Mouse (Mus musculus) heart, embryonic 11.5 days (tissue): ENCODE measurements around the gene Prr12. TPM values are rescaled to one million over a fixed set of nuclear protein-coding genes. Genes with fewer than 3 reads are reported as not detected.
"Not testable (repeated sequence)": the region's sequence is repeated elsewhere in the genome, so short reads cannot be mapped to it uniquely, and the experiment has no call there.

Experiments
- ATAC-seq: fragments of 200-750 bp; cut with Nextera tagmentation; replicated peaks from 2 replicates; pipeline ENCODE4 v1.8.0; 2017; ENCODE audit warnings: moderate library complexity; ENCODE audit not compliant: insufficient number of reproducible peaks, low FRiP score, low TSS enrichment
- H3K27ac ChIP-seq: fragments of 300-500 bp; sonication (generic); 2 replicates; pipeline ENCODE4 v1.5.1; 2014; ENCODE audit warnings: mild to moderate bottlenecking, low read depth, low read length
- H3K27me3 ChIP-seq: fragments of 300-500 bp; sonication (generic); 2 replicates; pipeline ENCODE4 v1.6.1; 2014; ENCODE audit warnings: mild to moderate bottlenecking, low read length, mixed read lengths; ENCODE audit not compliant: control insufficient read depth, insufficient read depth
- H3K36me3 ChIP-seq: fragments of 300-500 bp; sonication (generic); 2 replicates; pipeline ENCODE4 v1.6.1; 2014; ENCODE audit warnings: mild to moderate bottlenecking, low read length, moderate library complexity, mixed read lengths; ENCODE audit not compliant: control insufficient read depth, insufficient read depth
- H3K4me1 ChIP-seq: fragments of 300-500 bp; sonication (generic); 2 replicates; pipeline ENCODE4 v1.6.1; 2014; ENCODE audit warnings: low read length; ENCODE audit not compliant: control insufficient read depth, insufficient read depth
- H3K4me2 ChIP-seq: fragments of 300-500 bp; sonication (generic); 2 replicates; pipeline ENCODE4 v1.6.1; 2014; ENCODE audit warnings: mild to moderate bottlenecking, moderate library complexity
- H3K4me3 ChIP-seq: fragments of 300-500 bp; sonication (generic); 2 replicates; pipeline ENCODE4 v1.5.1; 2014; ENCODE audit warnings: low read depth, low read length
- H3K9ac ChIP-seq: fragments of 300-500 bp; sonication (generic); 2 replicates; pipeline ENCODE4 v1.6.1; 2014; ENCODE audit warnings: mild to moderate bottlenecking, low read depth, low read length, moderate library complexity
- H3K9me3 ChIP-seq: fragments of 300-500 bp; sonication (generic); replicated peaks from 2 replicates; pipeline ENCODE4 v1.6.1; 2016; ENCODE audit warnings: low read length; ENCODE audit not compliant: control insufficient read depth
- WGBS: fragments of 180-500 bp; shearing (Covaris S2); extraction: QIAGEN DNeasy Blood & Tissue Kit; methylation state at CpG from one replicate; pipeline ENCODE4 v1.1.7; 2014; ENCODE audit not compliant: insufficient replicate concordance; 5-methylcytosine and 5-hydroxymethylcytosine counted together
- polyA plus RNA-seq: library from polyadenylated mRNA; unstranded; fragments of >200 nt; fragmentation: Nextera tagmentation; extraction: Ambion mirVana; gene quantifications from 2 replicates; pipeline ENCODE4 v1.2.1, GENCODE M21; 2014

The Prr12 gene
- polyA plus RNA-seq, result 7.9 and 12.1 TPM in 2 replicates

GRCm38 (mm10) chr7:45052862-45053116 is at the start of gene Prr12:
TSS of gene Prr12 (minus strand) at chr7:45052881.
- H3K4me3 ChIP-seq, result peak within 1 kb of the TSS; percentile 85
- 0% methylated on average over 14 of the region's 18 CpGs for WGBS
- peak within 1 kb of the TSS; percentile 99 for H3K27ac ChIP-seq
- H3K4me1 ChIP-seq, result peaks cover 5% of the 10 kb centered on the region; the same call in 1 of the 2 replicates
- H3K27me3 ChIP-seq, result no peaks in the 10 kb centered on the region
- ATAC-seq, result no peak
- H3K9me3 ChIP-seq, result no peaks in the 10 kb centered on the region
- H3K4me2 ChIP-seq, result peak within 1 kb of the TSS; percentile 99
- peaks cover 25% of the 10 kb centered on the region for H3K36me3 ChIP-seq
- peak within 1 kb of the TSS; percentile 93 for H3K9ac ChIP-seq

DNA sequence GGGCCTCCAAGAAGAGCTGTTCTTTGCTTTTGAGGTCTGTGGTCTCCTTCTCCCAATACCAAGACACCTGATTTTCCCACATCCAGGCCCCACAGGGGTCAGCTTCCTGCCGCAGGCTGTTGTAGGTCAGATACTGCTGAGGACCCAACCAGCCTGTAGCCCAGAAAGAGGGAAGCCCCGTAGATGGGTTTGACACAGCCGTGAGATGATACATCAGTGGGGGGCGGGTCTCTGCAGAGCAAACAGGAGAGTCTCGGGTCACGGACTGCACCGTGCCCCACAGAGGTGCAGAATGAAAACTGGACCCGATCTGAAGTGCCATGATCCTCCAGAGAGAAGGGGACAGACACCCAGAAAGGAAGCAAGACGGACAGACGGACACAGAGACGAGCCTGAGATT is 49.8 kb upstream of the Prr12 start:
- H3K27ac ChIP-seq, result no peak overlapping the region
- no peak for ATAC-seq
- peaks cover 10% of the 10 kb centered on the region for H3K4me1 ChIP-seq
- H3K4me3 ChIP-seq, result no peak overlapping the region
- 81% methylated on average over 11 of the region's 11 CpGs for WGBS
- H3K4me2 ChIP-seq, result no peak overlapping the region
- no peaks in the 10 kb centered on the region for H3K9me3 ChIP-seq
- no peaks in the 10 kb centered on the region for H3K27me3 ChIP-seq
- H3K9ac ChIP-seq, result no peak overlapping the region
- H3K36me3 ChIP-seq, result no peaks in the 10 kb centered on the region

DNA sequence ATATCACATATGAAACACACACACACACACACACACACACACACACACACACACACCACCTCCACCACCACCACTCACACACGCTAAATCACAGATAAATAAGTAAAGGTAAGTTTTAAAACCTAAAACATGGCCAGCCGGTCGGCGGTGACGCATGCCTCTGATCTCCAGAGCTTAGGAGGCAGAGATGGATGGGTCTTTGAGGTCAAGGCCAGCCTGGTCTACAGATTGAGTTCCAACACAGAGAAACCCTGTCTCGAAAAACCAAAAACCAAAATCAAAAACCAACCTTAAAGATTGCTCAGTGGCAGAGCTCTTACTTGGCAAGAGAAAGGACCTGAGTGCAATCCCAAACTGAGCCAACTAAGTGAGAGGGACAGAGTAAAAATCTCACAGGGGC is 47.4 kb upstream of the Prr12 start:
- no peak for ATAC-seq
- peaks cover 10% of the 10 kb centered on the region for H3K4me1 ChIP-seq
- no peak overlapping the region for H3K27ac ChIP-seq
- no peak overlapping the region for H3K9ac ChIP-seq
- H3K9me3 ChIP-seq, result no peaks in the 10 kb centered on the region
- WGBS, result 82% methylated on average over 6 of the region's 6 CpGs
- H3K36me3 ChIP-seq, result no peaks in the 10 kb centered on the region
- no peaks in the 10 kb centered on the region for H3K27me3 ChIP-seq
- no peak overlapping the region for H3K4me3 ChIP-seq
- H3K4me2 ChIP-seq, result no peak overlapping the region

- WGBS, result 86% methylated on average over 8 of the region's 8 CpGs
- no peaks in the 10 kb centered on the region for H3K27me3 ChIP-seq
- H3K4me1 ChIP-seq, result peaks cover 3% of the 10 kb centered on the region; the same call in 1 of the 2 replicates
- H3K27ac ChIP-seq, result no peak overlapping the region
- no peak for ATAC-seq
- no peak overlapping the region for H3K4me3 ChIP-seq
- no peak overlapping the region for H3K4me2 ChIP-seq
- H3K36me3 ChIP-seq, result no peaks in the 10 kb centered on the region
- H3K9me3 ChIP-seq, result no peaks in the 10 kb centered on the region
- no peak overlapping the region for H3K9ac ChIP-seq
These were observed 46.0 kb upstream of the Prr12 start for GRCm38 (mm10) chr7:45098541-45099240.

DNA sequence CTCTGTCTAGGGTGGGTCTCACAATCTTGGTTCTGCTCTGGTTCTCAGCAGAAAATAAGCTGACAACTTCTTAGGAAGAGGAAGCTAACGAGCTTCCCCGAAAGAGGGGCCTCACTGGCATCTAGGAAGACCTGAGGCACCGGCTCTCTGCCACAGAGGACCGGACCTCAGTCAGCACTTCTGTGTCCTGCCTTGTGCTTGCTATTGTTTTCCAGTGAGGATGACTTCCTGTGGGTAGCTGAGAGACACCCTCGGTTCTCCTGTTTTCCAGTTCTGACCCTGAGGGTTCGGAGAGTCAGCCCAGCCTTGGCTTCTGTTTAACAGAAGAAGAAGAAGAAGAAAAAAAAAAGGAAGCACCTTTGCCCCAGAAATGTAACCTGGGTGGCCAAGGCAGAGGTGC is 44.8 kb upstream of the Prr12 start:
- no peak for ATAC-seq
- H3K4me2 ChIP-seq, result no peak overlapping the region
- H3K4me1 ChIP-seq, result peaks cover 5% of the 10 kb centered on the region; the same call in 1 of the 2 replicates
- no peaks in the 10 kb centered on the region for H3K9me3 ChIP-seq
- H3K9ac ChIP-seq, result no peak overlapping the region
- H3K36me3 ChIP-seq, result no peaks in the 10 kb centered on the region
- no peaks in the 10 kb centered on the region for H3K27me3 ChIP-seq
- no peak overlapping the region for H3K27ac ChIP-seq
- no peak overlapping the region for H3K4me3 ChIP-seq
- WGBS, result 47% methylated on average over 6 of the region's 6 CpGs

DNA sequence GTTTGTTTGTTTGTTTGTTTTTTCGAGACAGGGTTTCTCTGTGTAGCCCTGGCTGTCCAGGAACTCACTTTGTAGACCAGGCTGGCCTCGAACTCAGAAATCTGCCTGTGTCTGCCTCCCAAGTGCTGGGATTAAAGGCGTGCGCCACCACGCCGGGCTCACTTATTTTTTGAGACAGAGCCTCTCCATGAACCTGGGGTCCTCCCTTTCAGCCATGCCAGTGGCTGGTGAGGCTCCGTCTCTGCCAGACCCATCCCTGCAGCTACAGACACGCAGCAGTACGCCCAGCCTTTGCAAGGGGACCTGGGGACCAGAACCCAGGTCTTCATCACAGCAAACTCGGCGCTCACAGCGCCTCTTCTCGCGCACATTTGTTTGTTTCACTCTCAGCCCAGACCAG is 43.3 kb upstream of the Prr12 start:
- not testable (repeated sequence) for H3K27ac ChIP-seq, ATAC-seq, H3K36me3 ChIP-seq, H3K9me3 ChIP-seq, H3K4me3 ChIP-seq, H3K4me2 ChIP-seq, H3K9ac ChIP-seq, H3K27me3 ChIP-seq, H3K4me1 ChIP-seq
- WGBS, result 89% methylated on average over 14 of the region's 14 CpGs

- no peaks in the 10 kb centered on the region for H3K9me3 ChIP-seq
- 70% methylated on average over 6 of the region's 6 CpGs for WGBS
- no peak overlapping the region for H3K9ac ChIP-seq
- no peaks in the 10 kb centered on the region for H3K36me3 ChIP-seq
- H3K4me1 ChIP-seq, result peaks cover 11% of the 10 kb centered on the region; the same call in 1 of the 2 replicates
- no peak overlapping the region for H3K27ac ChIP-seq
- H3K27me3 ChIP-seq, result no peaks in the 10 kb centered on the region
- ATAC-seq, result no peak
- no peak overlapping the region for H3K4me3 ChIP-seq
- H3K4me2 ChIP-seq, result no peak overlapping the region
These were observed 42.7 kb upstream of the Prr12 start for GRCm38 (mm10) chr7:45095367-45095766.

DNA sequence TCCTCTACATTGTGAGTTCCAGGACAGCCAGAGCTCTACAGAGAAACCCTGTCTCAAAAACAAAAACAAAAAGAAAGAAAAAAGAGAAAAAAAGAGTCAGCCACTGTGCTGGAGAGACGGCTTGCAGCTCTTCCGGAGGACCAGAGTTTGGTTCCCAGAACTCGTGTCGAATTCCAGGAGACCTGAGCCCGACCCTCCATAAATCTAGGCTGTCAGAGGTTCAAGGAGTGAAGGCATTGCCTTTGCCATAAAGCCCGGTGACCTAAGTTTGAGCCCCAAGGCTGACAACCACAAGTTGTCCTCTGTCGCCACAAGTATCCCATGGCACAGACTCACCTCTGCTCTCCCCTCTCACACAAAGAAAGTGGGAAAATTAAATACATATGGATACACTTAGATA is 41.4 kb upstream of the Prr12 start:
- no peak for ATAC-seq
- Histone ChIP-seq H3K27ac (no peak overlapping the region), H3K4me1 (peaks cover 12% of the 10 kb centered on the region; the same call in 1 of the 2 replicates), H3K9me3 (no peaks in the 10 kb centered on the region), H3K27me3 (no peaks in the 10 kb centered on the region), H3K36me3 (no peaks in the 10 kb centered on the region; the same call in 1 of the 2 replicates), H3K4me2 (no peak overlapping the region), H3K4me3 (no peak overlapping the region), H3K9ac (no peak overlapping the region)
- 56% methylated on average over 7 of the region's 7 CpGs for WGBS

DNA sequence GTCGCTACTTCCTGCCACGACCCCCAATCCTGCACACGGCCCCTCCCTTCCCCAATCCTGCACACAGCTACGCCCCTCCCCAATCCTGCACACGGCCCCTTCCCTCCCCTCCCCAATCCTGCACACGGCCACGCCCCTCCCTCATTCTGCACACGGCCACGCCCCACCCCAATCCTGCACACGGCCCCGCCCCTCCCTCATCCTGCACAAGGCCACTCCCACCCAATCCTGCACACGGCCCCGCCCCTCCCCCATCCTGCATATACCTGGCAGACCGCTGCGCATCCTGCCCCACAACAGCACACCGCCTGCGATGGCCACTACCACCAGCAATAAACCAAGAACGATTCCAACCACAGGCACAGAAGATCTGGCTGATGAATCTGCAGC is 40.8 kb upstream of the Prr12 start:
- no peaks in the 10 kb centered on the region for H3K9me3 ChIP-seq
- H3K4me1 ChIP-seq, result peaks cover 12% of the 10 kb centered on the region; the same call in 1 of the 2 replicates
- H3K27ac ChIP-seq, result 0 out of 2 replicates have a peak overlapping the region, but pooled peaks have one; percentile 35
- H3K4me2 ChIP-seq, result no peak overlapping the region
- no peak overlapping the region for H3K4me3 ChIP-seq
- 35% methylated on average over 18 of the region's 18 CpGs for WGBS
- H3K36me3 ChIP-seq, result peaks cover 4% of the 10 kb centered on the region
- no peak for ATAC-seq
- no peaks in the 10 kb centered on the region for H3K27me3 ChIP-seq
- H3K9ac ChIP-seq, result no peak overlapping the region
